Mouse (Mus musculus) myocyte (in vitro differentiated cells): ENCODE data around the gene Adgre5. TPM values are rescaled to one million over a fixed set of nuclear protein-coding genes. Genes with fewer than 3 reads are reported as not detected.
A peak's percentile ranks its signal among the peaks of the same experiment; 100 is the strongest.

Experiments
- H3K27me3 ChIP-seq: one replicate; pipeline ENCODE4 v1.6.1; 2011; ENCODE audit not compliant: control insufficient read depth, insufficient read depth, insufficient read length
- H3K36me3 ChIP-seq: one replicate; pipeline ENCODE4 v1.6.1; 2011; ENCODE audit not compliant: control insufficient read depth, insufficient read depth
- H3K4me2 ChIP-seq: one replicate; pipeline ENCODE4 v1.6.1; 2011; ENCODE audit warnings: low read depth, control low read depth
- H3K4me3 ChIP-seq: one replicate; pipeline ENCODE4 v1.5.1; 2011; ENCODE audit warnings: mild to moderate bottlenecking, control low read depth, moderate library complexity
- H3K79me2 ChIP-seq: one replicate; pipeline ENCODE4 v1.6.1; 2011; ENCODE audit not compliant: control insufficient read depth, insufficient read depth
- H3ac ChIP-seq: one replicate; pipeline ENCODE4 v1.6.1; 2011; ENCODE audit not compliant: control insufficient read depth, insufficient read length
- CEBPB ChIP-seq: IDR thresholded peaks from 2 replicates; pipeline ENCODE4 v1.6.1; 2011; ENCODE audit warnings: mild to moderate bottlenecking, moderate library complexity; ENCODE audit not compliant: poor library complexity, insufficient read depth, severe bottlenecking
- E2F4 ChIP-seq: IDR thresholded peaks from one replicate; pipeline ENCODE4 v1.6.1; 2011; ENCODE audit warnings: mild to moderate bottlenecking, control low read depth, moderate library complexity; ENCODE audit not compliant: insufficient read depth
- MAX ChIP-seq: IDR thresholded peaks from one replicate; pipeline ENCODE4 v1.6.1; 2011; ENCODE audit warnings: low read depth, mild to moderate bottlenecking, control low read depth
- MYOD1 ChIP-seq, 3 experiments: IDR thresholded peaks; one replicate each; pipeline ENCODE4 v1.6.1; 2011; ENCODE audit warnings: control low read depth in 2 of 3, low read depth in 2 of 3, mild to moderate bottlenecking in 2 of 3, moderate library complexity in 1 of 3; ENCODE audit not compliant: insufficient read length in 2 of 3, control insufficient read depth in 1 of 3
- MYOG ChIP-seq, 3 experiments: IDR thresholded peaks; one replicate each; pipeline ENCODE4 v1.6.1; 2011; ENCODE audit warnings: control low read depth in 2 of 3, low read depth in 2 of 3, mild to moderate bottlenecking in 2 of 3; ENCODE audit not compliant: insufficient read length in 2 of 3, control insufficient read depth in 1 of 3, insufficient read depth in 1 of 3
- POLR2A ChIP-seq: IDR thresholded peaks from one replicate; pipeline ENCODE4 v1.6.1; 2011; ENCODE audit warnings: low read depth, mild to moderate bottlenecking, control low read depth, moderate library complexity; ENCODE audit not compliant: insufficient read length
- POLR2AphosphoS2 ChIP-seq: IDR thresholded peaks from one replicate; pipeline ENCODE4 v1.6.1; 2011; ENCODE audit warnings: low read depth, control low read depth; ENCODE audit not compliant: insufficient read length
- REST ChIP-seq: IDR thresholded peaks from one replicate; pipeline ENCODE4 v1.6.1; 2011; ENCODE audit warnings: mild to moderate bottlenecking, control low read depth, moderate library complexity; ENCODE audit not compliant: insufficient read depth, insufficient read length
- SRF ChIP-seq: IDR thresholded peaks from one replicate; pipeline ENCODE4 v1.6.1; 2011; ENCODE audit warnings: low read depth; ENCODE audit not compliant: control insufficient read depth, insufficient read length
- TCF12 ChIP-seq: IDR thresholded peaks from one replicate; pipeline ENCODE4 v1.6.1; 2011; ENCODE audit warnings: mild to moderate bottlenecking, control low read depth; ENCODE audit not compliant: poor library complexity, insufficient read depth, severe bottlenecking
- TCF3 ChIP-seq: IDR thresholded peaks from one replicate; pipeline ENCODE4 v1.6.1; 2011; ENCODE audit warnings: low read depth, control low read depth; ENCODE audit not compliant: insufficient read length
- USF1 ChIP-seq: IDR thresholded peaks from one replicate; pipeline ENCODE4 v1.6.1; 2011; ENCODE audit warnings: low read depth, mild to moderate bottlenecking, control low read depth, moderate library complexity
- polyA plus RNA-seq: library from polyadenylated mRNA; unstranded; fragments of >200 nt; fragmentation: generic; extraction: Trizol; gene quantifications from one replicate; pipeline ENCODE4 v1.2.1, GENCODE M21; 2012; ENCODE audit warnings: missing spikeins

The Adgre5 gene
- polyA plus RNA-seq, 1 experiment = 137 TPM

DNA sequence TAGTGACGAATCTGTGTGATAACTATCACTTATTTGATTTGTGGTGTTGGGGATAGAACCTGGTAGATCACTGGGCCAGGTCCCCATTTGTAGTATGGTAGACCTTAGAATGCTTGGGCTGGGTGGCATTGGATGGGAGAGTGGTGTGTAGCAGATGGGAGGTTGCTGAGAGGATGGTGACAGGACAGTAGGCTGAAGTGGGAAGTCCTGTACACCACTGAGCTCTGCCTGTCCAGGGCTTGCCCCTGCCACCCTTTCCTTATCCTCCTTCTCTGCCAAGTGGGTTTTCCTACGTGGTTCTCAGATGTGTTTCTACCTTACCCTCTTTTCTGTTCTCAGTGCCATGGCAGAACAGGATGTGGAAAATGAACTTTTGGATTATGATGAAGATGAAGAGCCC is 22.1 kb downstream of the Adgre5 start:
- H3K36me3 ChIP-seq = peaks cover 42% of the 10 kb centered on the region
- H3K79me2 ChIP-seq = peaks cover 51% of the 10 kb centered on the region
- no peaks in the 10 kb centered on the region for H3K27me3 ChIP-seq
- no peak overlapping the region for H3K4me3 ChIP-seq
- no peak overlapping the region for H3ac ChIP-seq
- TF ChIP-seq POLR2A (no peak), POLR2AphosphoS2 (peak; percentile 65), MYOD1 (IDR thresholded peaks at IDR 0.05; ENCODE audit: control insufficient read depth in 1 of 3, insufficient read length in 2 of 3, low read depth in 2 of 3) (no peak), E2F4 (no peak), TCF12 (no peak)
- H3K4me2 ChIP-seq = no peak overlapping the region

- peaks cover 47% of the 10 kb centered on the region for H3K79me2 ChIP-seq
- peak overlapping the region; percentile 93 for H3K4me3 ChIP-seq
- peaks cover 18% of the 10 kb centered on the region for H3K36me3 ChIP-seq
- H3K27me3 ChIP-seq = no peaks in the 10 kb centered on the region
- TF ChIP-seq MYOD1 (IDR thresholded peaks at IDR 0.05; ENCODE audit: control insufficient read depth in 1 of 3, insufficient read length in 2 of 3, low read depth in 2 of 3) (no peak), USF1 (no peak), SRF (no peak), TCF12 (no peak), POLR2AphosphoS2 (no peak), CEBPB (no peak), REST (no peak), E2F4 (no peak), MAX (no peak), POLR2A (no peak), TCF3 (no peak), MYOG (IDR thresholded peaks at IDR 0.05; ENCODE audit: control insufficient read depth in 1 of 3, insufficient read depth in 1 of 3, insufficient read length in 2 of 3, low read depth in 2 of 3) (no peak)
- no peak overlapping the region for H3ac ChIP-seq
- H3K4me2 ChIP-seq = peak overlapping the region; percentile 96
Observed at GRCm38 (mm10) chr8:83716563-83716962, 24.6 kb downstream of the Adgre5 start.

DNA sequence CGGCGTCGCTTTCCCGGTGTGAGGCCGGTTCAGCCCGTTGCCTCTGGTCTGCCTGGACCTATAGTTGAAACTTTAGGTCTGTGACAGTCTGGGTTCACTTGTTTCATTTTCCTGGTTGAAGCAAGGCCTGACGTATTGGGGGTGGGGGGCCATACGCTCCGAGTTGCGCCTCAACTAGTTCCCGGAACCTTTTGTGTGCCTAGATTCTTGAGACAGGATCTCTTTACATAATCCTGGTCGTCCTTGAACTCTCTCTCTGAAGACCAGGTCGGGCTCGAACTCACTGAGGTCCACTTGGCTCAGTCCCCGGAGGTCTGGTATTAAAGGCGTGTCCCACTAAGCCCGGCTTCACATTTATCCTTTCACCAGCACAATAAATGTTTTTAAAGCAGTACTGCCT is 25.4 kb downstream of the Adgre5 start:
- peak overlapping the region; percentile 96 for H3K4me2 ChIP-seq
- H3K27me3 ChIP-seq = no peaks in the 10 kb centered on the region
- peak overlapping the region; percentile 36 for H3ac ChIP-seq
- no peak for TF ChIP-seq MYOD1 (IDR thresholded peaks at IDR 0.05; ENCODE audit: control insufficient read depth in 1 of 3, insufficient read length in 2 of 3, low read depth in 2 of 3)
- no peak for TF ChIP-seq CEBPB
- no peak for TF ChIP-seq TCF3
- no peak for TF ChIP-seq E2F4
- no peak for TF ChIP-seq MYOG (IDR thresholded peaks at IDR 0.05; ENCODE audit: control insufficient read depth in 1 of 3, insufficient read depth in 1 of 3, insufficient read length in 2 of 3, low read depth in 2 of 3)
- no peak for TF ChIP-seq MAX
- TF ChIP-seq POLR2AphosphoS2 = no peak
- TF ChIP-seq REST = no peak
- TF ChIP-seq POLR2A = no peak
- TF ChIP-seq SRF = no peak
- TF ChIP-seq TCF12 = no peak
- TF ChIP-seq USF1 = no peak
- peaks cover 47% of the 10 kb centered on the region for H3K79me2 ChIP-seq
- H3K36me3 ChIP-seq = peaks cover 15% of the 10 kb centered on the region
- H3K4me3 ChIP-seq = peak overlapping the region; percentile 93

DNA sequence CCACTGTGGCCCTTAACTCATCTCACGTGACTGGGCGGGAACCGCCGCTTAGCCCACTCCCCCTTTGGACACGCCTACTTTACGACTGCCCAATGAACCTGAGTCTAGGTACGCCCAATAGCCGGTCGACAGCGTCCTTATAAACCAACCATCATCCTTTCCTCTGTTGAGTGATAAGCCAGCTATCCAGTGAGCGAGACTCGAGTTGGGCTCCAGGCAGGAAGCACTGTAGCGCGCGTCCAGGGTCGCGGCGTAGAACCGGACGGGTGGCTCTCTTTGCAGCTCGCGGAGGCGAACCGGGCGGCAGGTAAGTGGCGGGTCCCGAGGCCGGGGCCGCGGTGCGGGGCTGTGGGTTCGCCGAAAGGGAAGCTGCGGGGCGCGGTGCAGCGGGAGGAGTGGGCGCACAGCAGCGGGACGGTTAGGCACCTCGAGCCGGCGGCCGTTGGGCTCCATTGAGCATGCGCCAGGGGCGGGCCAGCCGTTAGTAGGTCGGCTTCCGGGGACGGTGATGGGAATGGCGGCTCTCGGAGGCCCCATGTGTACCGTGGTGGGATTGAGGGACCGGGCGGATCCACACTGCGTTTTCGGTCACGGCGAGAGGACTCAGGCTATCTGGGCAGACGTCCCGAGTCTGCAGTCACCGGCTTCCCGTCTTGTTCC is 26.0 kb downstream of the Adgre5 start, which contains the start of gene Ddx39:
TSS of gene Ddx39 (plus strand) at position 147 of the 660 bp plus-strand sequence.
- Histone ChIP-seq H3K4me2 (peak within 1 kb of the TSS; percentile 96), H3ac (peak within 1 kb of the TSS; percentile 36), H3K4me3 (peak within 1 kb of the TSS; percentile 93), H3K79me2 (peaks cover 47% of the 10 kb centered on the region), H3K36me3 (peaks cover 9% of the 10 kb centered on the region), H3K27me3 (no peaks in the 10 kb centered on the region)
- TF ChIP-seq MYOG (IDR thresholded peaks at IDR 0.05; ENCODE audit: control insufficient read depth in 1 of 3, insufficient read depth in 1 of 3, insufficient read length in 2 of 3, low read depth in 2 of 3) = no peak
- peak; percentile 76 for TF ChIP-seq POLR2AphosphoS2
- TF ChIP-seq MYOD1 (IDR thresholded peaks at IDR 0.05; ENCODE audit: control insufficient read depth in 1 of 3, insufficient read length in 2 of 3, low read depth in 2 of 3) = peak in 1 of 3 experiments; percentile 29
- TF ChIP-seq SRF = peak; percentile 75
- TF ChIP-seq USF1 = peak; percentile 93
- TF ChIP-seq CEBPB = no peak
- no peak for TF ChIP-seq E2F4
- no peak for TF ChIP-seq TCF3
- peak; percentile 81 for TF ChIP-seq POLR2A

- Histone ChIP-seq H3K79me2 (peaks cover 45% of the 10 kb centered on the region), H3K4me2 (peak overlapping the region; percentile 58), H3K36me3 (peaks cover 5% of the 10 kb centered on the region), H3ac (peak overlapping the region; percentile 36), H3K4me3 (peak overlapping the region; percentile 93), H3K27me3 (no peaks in the 10 kb centered on the region)
- no peak for TF ChIP-seq TCF3
- peak; percentile 45 for TF ChIP-seq POLR2A
- TF ChIP-seq SRF = no peak
- TF ChIP-seq CEBPB = no peak
- TF ChIP-seq MYOD1 (IDR thresholded peaks at IDR 0.05; ENCODE audit: control insufficient read depth in 1 of 3, insufficient read length in 2 of 3, low read depth in 2 of 3) = no peak
Observed at GRCm38 (mm10) chr8:83714676-83715030, 26.5 kb downstream of the Adgre5 start.
